Mouse (Mus musculus) kidney, postnatal 0 days (tissue): ENCODE data around the gene Med20. TPM values are rescaled to one million over a fixed set of nuclear protein-coding genes. Genes with fewer than 3 reads are reported as not detected.
"Not testable (repeated sequence)": the region's sequence is repeated elsewhere in the genome, so short reads cannot be mapped to it uniquely, and the experiment has no call there.

ENCODE experiments used
- ATAC-seq: fragments of 200-750 bp; cut with Nextera tagmentation; replicated peaks from 2 replicates; pipeline ENCODE4 v1.8.0; 2017; ENCODE audit warnings: low read depth, moderate number of reproducible peaks, moderate TSS enrichment, moderate library complexity; ENCODE audit not compliant: low FRiP score
- DNase-seq: peaks from one replicate; pipeline ENCODE4 v3.0.0-alpha.2; 2016; ENCODE audit warnings: low spot score
- H3K27ac ChIP-seq: fragments of 300-500 bp; sonication (generic); 2 replicates; pipeline ENCODE4 v1.5.1; 2014; ENCODE audit warnings: mild to moderate bottlenecking
- H3K27me3 ChIP-seq: fragments of 300-500 bp; sonication (generic); 2 replicates; pipeline ENCODE4 v1.6.1; 2014; ENCODE audit warnings: low read length, mixed read lengths; ENCODE audit not compliant: insufficient read depth
- H3K36me3 ChIP-seq: fragments of 300-500 bp; sonication (generic); 2 replicates; pipeline ENCODE4 v1.6.1; 2014; ENCODE audit warnings: low read length, mixed read lengths; ENCODE audit not compliant: insufficient read depth
- H3K4me1 ChIP-seq: fragments of 300-500 bp; sonication (generic); replicated peaks from 2 replicates; pipeline ENCODE4 v1.6.1; 2014; ENCODE audit warnings: antibody characterized with exemption, low read length, mixed read lengths; ENCODE audit not compliant: insufficient read depth
- H3K4me2 ChIP-seq: fragments of 300-500 bp; sonication (generic); 2 replicates; pipeline ENCODE4 v1.6.1; 2014; ENCODE audit warnings: mild to moderate bottlenecking, low read length, moderate library complexity, mixed read lengths
- H3K4me3 ChIP-seq: fragments of 300-500 bp; sonication (generic); replicated peaks from 2 replicates; pipeline ENCODE4 v1.5.1; 2014; ENCODE audit warnings: low read depth, low read length
- H3K9ac ChIP-seq: fragments of 300-500 bp; sonication (generic); 2 replicates; pipeline ENCODE4 v1.6.1; 2014; ENCODE audit warnings: low read depth, low read length
- H3K9me3 ChIP-seq: fragments of 300-500 bp; sonication (generic); replicated peaks from 2 replicates; pipeline ENCODE4 v1.6.1; 2016; ENCODE audit warnings: low read length, inconsistent platforms, mixed read lengths
- CTCF ChIP-seq: IDR thresholded peaks from 2 replicates; pipeline ENCODE4 v1.5.1; 2016; ENCODE audit warnings: antibody characterized with exemption, low read depth, mild to moderate bottlenecking, moderate library complexity
- WGBS: fragments of 180-500 bp; shearing (Covaris S2); extraction: QIAGEN DNeasy Blood & Tissue Kit; methylation state at CpG from one replicate; pipeline ENCODE4 v1.1.7; 2014; 5-methylcytosine and 5-hydroxymethylcytosine counted together
- polyA plus RNA-seq: library from polyadenylated mRNA; unstranded; fragments of >200 nt; fragmentation: Nextera tagmentation; extraction: Ambion mirVana; gene quantifications from 2 replicates; pipeline ENCODE4 v1.2.1, GENCODE M21; 2015

The Med20 gene
- polyA plus RNA-seq, 1 experiment from 2014 or later: 37.9 TPM

- Histone ChIP-seq H3K27me3 (no peaks in the 10 kb centered on the region), H3K36me3 (peaks cover 14% of the 10 kb centered on the region; the same call in 1 of the 2 replicates), H3K4me1 (peaks cover 22% of the 10 kb centered on the region; the same call in 1 of the 2 replicates), H3K4me2 (peak overlapping the region; percentile 65), H3K9ac (peak overlapping the region; percentile 72), H3K27ac (peak overlapping the region; percentile 92), H3K4me3 (peak overlapping the region; percentile 75), H3K9me3 (no peaks in the 10 kb centered on the region)
- no peak for TF ChIP-seq CTCF
- WGBS: 2% methylated on average over 21 of the region's 21 CpGs
- DNase-seq (peak; percentile 88), ATAC-seq (peak; percentile 37)
Observed at GRCm38 (mm10) chr17:47595248-47596161, 15.9 kb upstream of the Med20 start.

- Histone ChIP-seq H3K27me3 (no peaks in the 10 kb centered on the region), H3K4me3 (peak overlapping the region; percentile 75), H3K4me2 (peak overlapping the region; percentile 65), H3K9me3 (no peaks in the 10 kb centered on the region), H3K4me1 (peaks cover 22% of the 10 kb centered on the region; the same call in 1 of the 2 replicates), H3K9ac (peak overlapping the region; percentile 72), H3K36me3 (peaks cover 17% of the 10 kb centered on the region), H3K27ac (peak overlapping the region; percentile 92)
- no peak for DNase-seq
- 33% methylated on average over 6 of the region's 6 CpGs for WGBS
- ATAC-seq: no peak
- no peak for TF ChIP-seq CTCF
Observed at GRCm38 (mm10) chr17:47596162-47596838, 15.1 kb upstream of the Med20 start.

GRCm38 (mm10) chr17:47596839-47597164 lies 14.6 kb upstream of the Med20 start:
- TF ChIP-seq CTCF: no peak
- ATAC-seq: no peak
- Histone ChIP-seq H3K4me1 (peaks cover 22% of the 10 kb centered on the region; the same call in 1 of the 2 replicates), H3K27me3 (no peaks in the 10 kb centered on the region), H3K36me3 (peaks cover 22% of the 10 kb centered on the region), H3K27ac (peak overlapping the region; percentile 92), H3K4me3 (no peak overlapping the region), H3K9ac (no peak overlapping the region), H3K9me3 (no peaks in the 10 kb centered on the region), H3K4me2 (peak overlapping the region; percentile 65)
- 64% methylated on average over 5 of the region's 5 CpGs for WGBS
- DNase-seq: no peak

- Histone ChIP-seq H3K27ac (peak overlapping the region; percentile 54), H3K36me3 (peaks cover 27% of the 10 kb centered on the region), H3K4me3 (no peak overlapping the region), H3K4me1 (peaks cover 22% of the 10 kb centered on the region; the same call in 1 of the 2 replicates), H3K9me3 (no peaks in the 10 kb centered on the region), H3K9ac (peak overlapping the region; percentile 42; the same call in 1 of the 2 replicates), H3K4me2 (peak overlapping the region; percentile 65; the same call in 1 of the 2 replicates), H3K27me3 (no peaks in the 10 kb centered on the region)
- 53% methylated on average over 13 of the region's 13 CpGs for WGBS
- ATAC-seq: no peak
- TF ChIP-seq CTCF: no peak
- no peak for DNase-seq
Observed at GRCm38 (mm10) chr17:47597261-47597660, 14.1 kb upstream of the Med20 start.

- peak; percentile 83 for TF ChIP-seq CTCF
- H3K36me3 ChIP-seq: peaks cover 31% of the 10 kb centered on the region
- peak; percentile 15; the same call in 1 of the 2 replicates for ATAC-seq
- no peak overlapping the region for H3K4me2 ChIP-seq
- no peak overlapping the region for H3K4me3 ChIP-seq
- H3K4me1 ChIP-seq: peaks cover 22% of the 10 kb centered on the region; the same call in 1 of the 2 replicates
- no peak overlapping the region for H3K9ac ChIP-seq
- no peaks in the 10 kb centered on the region for H3K9me3 ChIP-seq
- peak overlapping the region; percentile 54 for H3K27ac ChIP-seq
- DNase-seq: peak; percentile 79
- WGBS: 25% methylated on average over 10 of the region's 10 CpGs
- no peaks in the 10 kb centered on the region for H3K27me3 ChIP-seq
Observed at GRCm38 (mm10) chr17:47597838-47598579, 13.4 kb upstream of the Med20 start.

GRCm38 (mm10) chr17:47598580-47599304 lies 12.6 kb upstream of the Med20 start:
- WGBS: 72% methylated on average over 9 of the region's 10 CpGs
- peaks cover 34% of the 10 kb centered on the region for H3K36me3 ChIP-seq
- H3K27me3 ChIP-seq: not testable (repeated sequence)

More at GRCm38 (mm10) chr17:47598580-47599304, 12.6 kb upstream of the Med20 start:
- Histone ChIP-seq H3K4me1 (peaks cover 22% of the 10 kb centered on the region; the same call in 1 of the 2 replicates), H3K27ac (peak overlapping the region; percentile 6; the same call in 1 of the 2 replicates)
- not testable (repeated sequence) for H3K4me3 ChIP-seq, H3K9me3 ChIP-seq, ATAC-seq, H3K4me2 ChIP-seq, DNase-seq, H3K9ac ChIP-seq
